Mouse (Mus musculus) liver (tissue): Measurements from ENCODE around the gene B3galt4.
"Not testable (repeated sequence)": the region's sequence is repeated elsewhere in the genome, so short reads cannot be mapped to it uniquely, and the experiment has no call there.

ENCODE experiments used
- DNase-seq: peaks from one replicate; pipeline ENCODE4 v3.0.0-alpha.2; 2020; ENCODE audit warnings: mixed read lengths

B3galt4 gene

DNA sequence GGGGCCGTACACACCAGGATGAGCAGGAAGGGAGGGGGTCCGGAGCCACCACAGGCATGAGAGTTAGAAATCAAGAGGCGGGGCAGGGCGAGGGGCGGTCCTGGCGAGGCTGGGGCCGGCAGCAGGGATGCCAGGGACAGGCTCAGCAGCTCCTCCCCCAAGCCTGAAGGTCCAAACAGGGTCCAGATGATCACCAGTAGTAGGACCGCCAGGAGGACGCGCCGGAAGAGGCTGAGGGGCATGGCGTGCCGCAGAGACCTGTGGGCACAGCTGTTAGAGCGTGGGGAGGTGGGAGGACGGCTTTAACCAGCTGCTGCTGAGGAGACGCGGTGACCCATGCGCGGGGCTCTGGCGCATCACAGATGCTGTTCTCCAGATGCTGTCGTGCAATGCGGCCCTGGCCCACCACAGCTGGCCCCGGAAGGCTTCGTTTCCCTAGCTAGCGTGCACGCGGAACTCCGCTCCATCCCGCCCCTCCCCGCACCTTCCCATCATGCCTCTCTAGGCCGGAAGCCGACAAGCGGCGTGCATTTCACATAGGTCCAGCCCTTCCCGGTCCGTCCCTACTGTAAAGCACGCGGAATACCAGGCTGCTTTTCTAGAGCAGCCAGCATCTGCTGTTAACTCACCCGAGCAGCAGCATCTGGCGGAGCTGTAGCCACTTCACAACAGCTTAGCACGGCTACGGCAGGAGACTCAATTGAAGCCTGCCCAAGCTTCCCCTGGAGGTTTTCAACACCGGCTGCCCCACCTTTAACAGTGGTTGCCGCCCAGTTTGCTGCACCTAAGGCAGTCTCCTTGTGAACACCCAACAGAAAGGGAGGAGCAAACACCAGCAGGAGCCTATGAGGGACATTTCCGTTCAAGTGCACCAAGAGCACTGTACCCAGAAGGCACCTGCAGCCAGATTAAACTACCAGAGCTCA, at the start of gene B3galt4:
Gene B3galt4, minus strand, starts transcription at position 468 of the 926 bp plus-strand sequence.
- peak; percentile 87 for DNase-seq

DNA sequence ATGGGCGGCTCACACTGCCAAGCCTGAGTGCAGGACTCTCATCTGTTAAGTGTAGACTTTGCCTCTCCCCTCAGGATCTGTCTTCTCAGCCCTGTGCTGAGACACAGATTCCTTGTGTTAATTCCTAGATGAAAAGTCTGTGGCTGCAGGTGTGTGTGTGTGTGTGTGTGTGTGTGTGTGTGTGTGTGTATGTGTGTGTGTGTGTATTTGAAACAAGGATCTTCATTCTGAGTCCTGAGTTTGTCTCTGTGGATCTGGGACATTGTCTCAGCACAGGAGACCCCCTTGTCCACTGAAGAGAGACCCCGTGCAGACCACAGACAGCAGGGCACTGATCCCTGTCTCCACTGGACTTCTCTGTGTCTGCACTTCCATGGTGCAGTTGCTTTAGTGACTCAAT, 49.5 kb upstream of the B3galt4 start:
- not testable (repeated sequence) for DNase-seq

GRCm38 (mm10) chr17:34000150-34000537, 48.9 kb upstream of the B3galt4 start, which contains the start of gene H2-K1:
H2-K1 (minus strand) TSS chr17:34000347.
- peak; percentile 83 for DNase-seq

DNA sequence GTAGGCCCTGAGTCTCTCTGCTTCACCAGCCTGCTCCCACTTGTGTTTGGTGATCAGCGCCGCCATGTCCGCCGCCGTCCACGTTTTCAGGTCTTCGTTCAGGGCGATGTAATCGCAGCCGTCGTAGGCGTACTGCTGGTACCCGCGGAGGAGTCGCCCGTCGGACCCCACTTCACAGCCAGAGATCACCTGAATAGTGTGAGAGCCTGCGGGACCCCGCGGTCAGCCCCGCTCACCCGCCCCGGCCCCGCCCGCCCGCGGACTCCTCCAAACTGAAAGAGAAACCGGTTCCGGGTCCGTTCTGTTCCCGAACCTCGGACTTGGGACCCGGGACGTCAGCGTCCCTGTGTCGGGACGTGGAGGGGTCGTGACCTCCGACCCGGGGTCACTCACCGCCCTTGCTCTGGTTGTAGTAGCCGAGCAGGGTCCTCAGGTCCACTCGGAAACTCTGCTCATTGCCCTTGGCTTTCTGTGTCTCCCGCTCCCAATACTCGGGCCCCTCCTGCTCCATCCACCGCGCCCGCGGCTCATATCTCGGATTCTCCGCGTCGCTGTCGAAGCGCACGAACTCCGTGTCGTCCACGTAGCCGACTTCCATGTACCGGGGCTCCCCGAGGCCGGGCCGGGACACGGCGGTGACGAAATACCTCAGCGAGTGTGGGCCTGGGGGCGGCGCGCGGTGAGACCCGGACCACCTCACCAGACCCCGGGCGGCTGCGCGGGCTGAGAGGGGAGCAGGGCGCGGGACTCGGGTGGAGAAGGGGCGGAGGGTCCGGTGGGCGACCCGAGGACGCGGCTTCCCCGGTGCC, 48.3 kb upstream of the B3galt4 start:
- peak; percentile 26 for DNase-seq

DNA sequence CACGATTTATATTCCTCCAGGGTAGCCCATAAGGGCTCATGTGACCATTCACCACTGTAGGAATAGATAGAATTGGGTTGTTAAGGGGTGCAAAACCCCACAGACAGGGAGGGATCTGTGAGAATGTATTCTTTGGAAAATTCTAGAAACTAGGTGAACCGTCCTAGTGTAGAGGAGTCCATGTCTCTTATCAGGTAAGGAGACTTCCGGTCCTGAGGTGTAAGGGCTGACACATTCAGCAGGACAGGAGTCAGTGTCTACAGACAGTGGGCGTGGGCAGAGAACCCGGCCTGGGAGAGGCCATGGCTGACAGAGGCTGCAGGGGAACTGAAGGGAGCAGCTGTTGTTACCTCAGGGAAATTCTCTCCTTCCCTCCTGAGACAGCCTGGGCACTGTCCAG, 47.4 kb upstream of the B3galt4 start:
- not testable (repeated sequence) for DNase-seq

DNA sequence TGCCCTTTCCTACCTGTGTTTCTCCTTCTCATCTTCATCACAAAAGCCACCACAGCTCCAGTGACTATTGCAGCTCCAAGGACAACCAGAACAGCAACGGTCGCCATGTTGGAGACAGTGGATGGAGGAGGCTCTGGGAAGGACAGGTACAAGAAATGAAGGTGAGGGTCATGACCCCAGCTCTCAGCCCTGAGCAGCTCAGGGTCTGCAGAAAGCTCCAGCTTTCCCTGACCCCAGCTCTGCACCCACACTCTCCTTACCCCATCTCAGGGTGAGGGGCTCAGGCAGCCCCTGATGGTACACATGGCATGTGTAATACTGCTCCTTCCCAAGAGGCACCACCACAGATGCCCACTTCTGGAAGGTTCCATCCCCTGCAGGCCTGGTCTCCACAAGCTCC, 45.7 kb upstream of the B3galt4 start:
- not testable (repeated sequence) for DNase-seq

GRCm38 (mm10) chr17:33995651-33996050, 44.4 kb upstream of the B3galt4 start:
- DNase-seq, result no peak

DNA sequence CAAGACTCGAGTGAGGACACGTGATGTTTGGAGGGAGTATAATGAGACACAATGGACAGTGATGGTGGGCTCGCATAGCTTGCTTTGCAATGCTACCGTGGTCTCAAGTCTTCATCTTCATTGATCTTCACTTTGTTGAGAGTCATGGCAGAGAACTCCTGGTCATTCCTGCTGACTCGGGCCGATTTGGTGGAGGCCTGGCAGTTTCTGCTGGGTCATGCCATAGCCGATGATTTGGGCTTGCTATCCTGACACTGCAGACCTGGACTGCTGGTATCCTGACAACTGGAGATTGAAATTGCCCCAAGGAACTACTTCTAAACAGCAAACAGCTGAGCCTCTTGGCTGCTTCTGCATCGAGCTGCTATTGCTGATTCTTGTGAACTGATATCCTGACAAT, 43.7 kb upstream of the B3galt4 start:
- DNase-seq, result no peak

DNA sequence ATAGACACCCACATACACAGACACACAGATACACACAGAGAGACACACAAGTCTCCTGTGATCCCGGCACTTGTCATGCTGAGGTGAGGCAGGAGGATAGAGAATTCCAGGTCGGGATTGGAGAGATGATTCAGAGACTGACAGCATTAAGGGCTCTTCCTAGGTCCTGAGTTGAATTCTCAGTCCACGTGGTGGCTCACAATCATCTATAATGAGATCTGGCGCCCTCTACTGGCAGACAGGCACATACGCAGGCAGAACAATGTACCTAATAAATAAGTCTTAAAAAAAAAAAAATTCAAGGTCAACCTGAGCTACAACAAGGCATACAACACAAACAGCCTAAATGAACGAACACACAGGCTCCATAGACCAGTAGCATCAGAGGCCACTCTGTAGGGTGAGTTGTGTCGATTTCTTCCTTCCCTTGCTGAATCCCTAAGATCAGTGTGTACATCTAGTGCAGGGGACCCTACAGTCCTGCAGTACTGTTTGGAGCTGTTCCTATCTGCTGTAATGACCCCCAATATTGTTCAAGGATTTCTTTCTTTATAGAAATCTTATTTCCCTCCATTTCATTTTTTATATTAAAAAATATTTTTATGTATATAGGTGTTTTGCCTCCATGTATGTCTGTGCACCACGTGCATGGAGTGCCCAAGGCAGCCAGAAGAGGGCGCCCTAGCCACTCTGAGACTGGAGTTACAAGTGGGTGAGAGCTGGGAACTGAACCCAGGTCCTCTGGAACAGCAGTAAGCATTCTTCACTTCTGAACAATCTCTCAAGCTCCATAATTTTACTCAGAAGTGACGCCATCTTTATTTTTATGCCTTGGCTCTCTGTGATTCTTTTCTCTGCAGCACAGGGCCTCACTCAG, 40.7 kb upstream of the B3galt4 start:
- DNase-seq, result peak; percentile 65

- DNase-seq, result peak; percentile 75
Measured at GRCm38 (mm10) chr17:33982136-33982535, 30.8 kb upstream of the B3galt4 start.

- DNase-seq, result peak; percentile 92
Measured at GRCm38 (mm10) chr17:33981192-33981909, 30.1 kb upstream of the B3galt4 start.

DNA sequence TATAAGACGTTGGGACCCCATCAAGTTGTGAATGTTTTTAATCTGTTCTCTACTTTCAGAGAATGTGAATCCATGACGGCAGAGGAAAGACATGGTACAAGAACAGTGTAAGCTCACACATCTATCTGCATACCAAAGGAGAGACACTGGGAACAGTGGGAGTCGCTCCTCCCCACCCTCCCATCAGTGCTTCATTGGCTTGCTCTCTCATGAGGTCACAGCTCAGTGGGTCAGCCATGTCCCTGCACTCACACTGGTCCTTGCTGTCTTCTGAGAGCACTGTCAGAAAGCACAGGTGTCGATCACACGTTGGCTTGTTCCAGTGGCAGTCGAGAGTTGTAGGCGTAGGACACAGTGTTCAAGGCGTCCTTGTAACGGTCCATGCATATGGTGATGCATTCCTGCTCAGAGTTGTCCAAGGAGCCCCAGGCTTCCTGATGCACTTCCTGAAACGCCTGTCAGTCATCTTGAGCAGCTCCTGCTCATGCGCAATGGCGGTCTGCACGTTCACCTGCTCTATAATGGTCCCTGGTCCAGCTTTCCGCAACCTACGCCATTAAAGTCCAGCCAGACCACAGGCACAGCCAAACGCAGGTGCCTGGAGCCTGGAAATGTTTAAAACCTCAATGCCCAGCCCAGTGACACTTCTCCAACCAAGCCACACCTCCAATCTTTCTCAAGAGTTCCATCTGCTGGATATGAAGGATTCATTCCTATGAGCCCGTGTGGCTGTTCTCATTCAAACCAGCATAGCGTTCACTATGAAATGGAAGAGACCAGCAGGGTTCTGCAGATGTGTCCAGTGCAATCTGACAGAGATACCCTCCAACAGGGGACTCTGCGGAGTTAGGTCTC, 29.1 kb upstream of the B3galt4 start:
- DNase-seq, result no peak

DNA sequence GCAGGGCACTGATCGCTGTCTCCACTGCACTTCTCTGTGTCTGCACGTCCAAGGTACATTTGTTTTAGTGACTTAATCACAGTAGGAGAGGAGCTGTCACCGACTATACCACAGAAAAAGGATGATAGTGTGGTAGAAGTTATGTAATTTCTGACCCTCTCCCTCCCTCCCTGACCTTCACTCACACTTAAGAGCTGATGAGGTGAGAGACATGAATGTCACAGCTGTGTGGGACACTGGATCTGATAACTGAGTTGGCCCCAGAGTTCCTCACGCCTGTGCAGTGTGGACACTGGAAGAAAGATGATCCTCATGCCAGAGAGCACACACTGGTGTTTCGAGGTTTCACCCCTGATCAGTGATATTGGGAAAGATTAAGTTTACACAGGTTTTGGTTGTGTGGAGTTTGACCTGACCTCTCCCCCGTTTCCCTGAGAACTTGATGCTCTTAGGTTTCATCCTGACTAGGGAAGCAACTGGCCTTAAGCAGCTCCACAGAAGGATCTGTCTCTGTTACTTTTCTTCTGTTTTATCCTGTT, 28.3 kb upstream of the B3galt4 start:
- no peak for DNase-seq

- peak; percentile 84 for DNase-seq
Measured at GRCm38 (mm10) chr17:33978631-33979031, 27.3 kb upstream of the B3galt4 start.

DNA sequence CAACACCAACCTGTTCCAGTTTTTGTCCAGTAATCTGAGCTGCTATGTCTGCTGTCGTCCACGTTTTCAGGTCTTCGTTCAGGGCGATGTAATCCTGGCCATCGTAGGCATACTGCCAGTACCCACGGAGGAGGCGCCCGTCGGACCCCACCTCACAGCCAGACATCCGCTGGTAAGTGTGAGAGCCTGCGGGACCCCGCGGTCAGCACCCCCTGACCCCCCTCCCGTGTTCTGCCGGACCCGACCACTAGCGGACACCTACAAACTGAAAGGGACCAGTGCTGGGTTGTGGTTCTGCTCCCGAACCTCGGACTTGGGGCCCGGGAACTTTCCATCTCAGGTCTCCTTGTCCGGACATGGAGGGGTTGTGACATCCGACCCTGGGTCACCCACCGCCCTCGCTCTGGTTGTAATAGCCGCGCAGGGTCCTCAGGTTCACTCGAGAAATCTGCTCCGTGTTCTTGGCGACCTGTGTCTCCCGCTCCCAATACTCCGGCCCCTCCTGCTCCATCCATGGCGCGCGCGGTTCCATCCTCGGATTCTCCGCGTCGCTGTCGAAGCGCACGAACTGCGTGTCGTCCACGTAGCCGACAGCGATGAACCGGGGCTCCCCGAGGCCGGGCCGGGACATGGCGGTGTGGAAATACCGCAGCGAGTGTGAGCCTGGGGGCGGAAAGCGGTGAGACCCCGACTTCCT, 26.7 kb upstream of the B3galt4 start:
- DNase-seq, result no peak

DNA sequence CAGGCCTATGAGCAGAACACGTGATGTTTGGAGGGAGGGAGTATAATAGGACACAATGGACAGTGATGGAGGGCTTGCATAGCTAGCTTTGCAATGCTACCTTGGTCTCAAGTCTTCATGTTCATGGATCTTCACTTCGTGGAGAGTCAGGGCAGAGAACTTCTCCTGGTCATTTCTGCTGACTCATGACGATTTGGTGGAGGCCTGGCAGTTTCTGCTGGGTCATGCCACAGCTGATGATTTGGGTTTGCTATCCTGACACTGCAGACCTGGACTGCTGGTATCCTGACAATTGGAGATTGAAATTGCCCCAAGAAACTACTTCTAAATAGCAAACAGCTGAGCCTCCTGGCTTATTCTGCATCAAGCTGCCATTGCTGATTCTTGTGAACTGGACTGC, 22.3 kb upstream of the B3galt4 start:
- DNase-seq, result peak; percentile 41

DNA sequence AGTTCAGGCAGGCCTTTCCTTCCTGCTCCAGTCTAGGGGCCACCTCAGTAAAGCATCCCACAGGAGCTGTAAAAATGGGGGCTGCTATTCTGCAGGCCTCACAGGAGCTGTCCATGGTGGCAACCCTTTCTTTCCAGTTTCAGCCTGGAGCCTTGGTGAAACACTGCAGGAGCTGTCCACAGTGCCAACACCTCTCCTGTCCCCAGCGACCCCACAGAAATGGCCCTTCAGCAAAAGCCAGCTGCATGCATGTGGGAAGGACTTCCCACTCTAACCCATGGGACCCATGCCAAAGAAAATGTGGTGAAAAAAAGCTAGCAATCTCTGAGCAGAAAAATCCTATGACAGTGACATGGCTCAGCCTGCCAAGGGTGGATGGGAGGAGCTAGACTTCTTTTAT, 21.4 kb upstream of the B3galt4 start:
- peak; percentile 45 for DNase-seq

GRCm38 (mm10) chr17:33969394-33969793, 18.1 kb upstream of the B3galt4 start:
- DNase-seq, result peak; percentile 36

GRCm38 (mm10) chr17:33968927-33969326, 17.6 kb upstream of the B3galt4 start:
- DNase-seq, result no peak

- peak; percentile 86 for DNase-seq
Measured at GRCm38 (mm10) chr17:33968489-33968888, 17.2 kb upstream of the B3galt4 start.
